Mouse (Mus musculus): ENCODE measurements around the gene Togaram1.

The Togaram1 gene

GRCm38 (mm10) chr12:64965124-64966026 is at the start of gene Togaram1, which contains the start of gene Klhl28:
TSS of gene Togaram1 (plus strand) at chr12:64965804.
TSS of gene Klhl28 (minus strand) at chr12:64965534.
- DNase-seq (ENCODE audit: low spot score in 2 of 2) = peak; percentile 98 to 99

- no peak for DNase-seq (ENCODE audit: low spot score in 2 of 2)
Observed at GRCm38 (mm10) chr12:64916735-64917134, 48.9 kb upstream of the Togaram1 start.

GRCm38 (mm10) chr12:64917578-64918471 is 47.8 kb upstream of the Togaram1 start, which contains the start of gene Gm527:
TSS of gene Gm527 (plus strand) at chr12:64917906.
- peak; percentile 92 to 94 for DNase-seq (ENCODE audit: low spot score in 2 of 2)

- DNase-seq (ENCODE audit: low spot score in 2 of 2) = no peak
Observed at GRCm38 (mm10) chr12:64937493-64937892, 28.1 kb upstream of the Togaram1 start.

- no peak for DNase-seq (ENCODE audit: low spot score in 2 of 2)
Observed at GRCm38 (mm10) chr12:64964560-64964959, 1.0 kb upstream of the Togaram1 start.

- DNase-seq (ENCODE audit: low spot score in 2 of 2) = peak in 1 of 2 experiments; percentile 40
Observed at GRCm38 (mm10) chr12:64966101-64966631, 562 bp downstream of the Togaram1 start.

GRCm38 (mm10) chr12:64966652-64967435 is 1.2 kb downstream of the Togaram1 start:
- no peak for DNase-seq (ENCODE audit: low spot score in 2 of 2)

GRCm38 (mm10) chr12:64967470-64967869 is 1.9 kb downstream of the Togaram1 start:
- DNase-seq (ENCODE audit: low spot score in 2 of 2) = no peak

- no peak for DNase-seq (ENCODE audit: low spot score in 2 of 2)
Observed at GRCm38 (mm10) chr12:64968067-64968466, 2.5 kb downstream of the Togaram1 start.

GRCm38 (mm10) chr12:64971399-64971798 is 5.8 kb downstream of the Togaram1 start:
- DNase-seq (ENCODE audit: low spot score in 2 of 2) = no peak

- DNase-seq (ENCODE audit: low spot score in 2 of 2) = no peak
Observed at GRCm38 (mm10) chr12:64972063-64972462, 6.5 kb downstream of the Togaram1 start.

GRCm38 (mm10) chr12:64975558-64975957 is 10.0 kb downstream of the Togaram1 start:
- no peak for DNase-seq (ENCODE audit: low spot score in 2 of 2)

- no peak for DNase-seq (ENCODE audit: low spot score in 2 of 2)
Observed at GRCm38 (mm10) chr12:64976191-64976590, 10.6 kb downstream of the Togaram1 start.

- no peak for DNase-seq (ENCODE audit: low spot score in 2 of 2)
Observed at GRCm38 (mm10) chr12:64977518-64977917, 11.9 kb downstream of the Togaram1 start.

- DNase-seq (ENCODE audit: low spot score in 2 of 2) = no peak
Observed at GRCm38 (mm10) chr12:65007725-65008124, 42.1 kb downstream of the Togaram1 start.

- no peak for DNase-seq (ENCODE audit: low spot score in 2 of 2)
Observed at GRCm38 (mm10) chr12:65022842-65023241, 57.2 kb downstream of the Togaram1 start.

- DNase-seq (ENCODE audit: low spot score in 2 of 2) = no peak
Observed at GRCm38 (mm10) chr12:65035839-65036189, 70.2 kb downstream of the Togaram1 start.

GRCm38 (mm10) chr12:65036190-65036870 is 70.7 kb downstream of the Togaram1 start, which contains the start of gene Prpf39:
TSS of gene Prpf39 (plus strand) at chr12:65036333.
- peak; percentile 86 to 92 for DNase-seq (ENCODE audit: low spot score in 2 of 2)

- no peak for DNase-seq (ENCODE audit: low spot score in 2 of 2)
Observed at GRCm38 (mm10) chr12:65036892-65037545, 71.4 kb downstream of the Togaram1 start.

GRCm38 (mm10) chr12:65037546-65037937 is 71.9 kb downstream of the Togaram1 start:
- DNase-seq (ENCODE audit: low spot score in 2 of 2) = no peak
